Mouse (Mus musculus) monocyte, adult 2 months (primary cell): ENCODE measurements around the gene Mrps15.
A peak's percentile ranks its signal among the peaks of the same experiment; 100 is the strongest.

Source experiments
- DNase-seq, 2 experiments: peaks; one replicate each; pipeline ENCODE4 v3.0.0; 2022; ENCODE audit warnings: low spot score in 2 of 2, low read depth in 1 of 2

Mrps15 gene

DNA sequence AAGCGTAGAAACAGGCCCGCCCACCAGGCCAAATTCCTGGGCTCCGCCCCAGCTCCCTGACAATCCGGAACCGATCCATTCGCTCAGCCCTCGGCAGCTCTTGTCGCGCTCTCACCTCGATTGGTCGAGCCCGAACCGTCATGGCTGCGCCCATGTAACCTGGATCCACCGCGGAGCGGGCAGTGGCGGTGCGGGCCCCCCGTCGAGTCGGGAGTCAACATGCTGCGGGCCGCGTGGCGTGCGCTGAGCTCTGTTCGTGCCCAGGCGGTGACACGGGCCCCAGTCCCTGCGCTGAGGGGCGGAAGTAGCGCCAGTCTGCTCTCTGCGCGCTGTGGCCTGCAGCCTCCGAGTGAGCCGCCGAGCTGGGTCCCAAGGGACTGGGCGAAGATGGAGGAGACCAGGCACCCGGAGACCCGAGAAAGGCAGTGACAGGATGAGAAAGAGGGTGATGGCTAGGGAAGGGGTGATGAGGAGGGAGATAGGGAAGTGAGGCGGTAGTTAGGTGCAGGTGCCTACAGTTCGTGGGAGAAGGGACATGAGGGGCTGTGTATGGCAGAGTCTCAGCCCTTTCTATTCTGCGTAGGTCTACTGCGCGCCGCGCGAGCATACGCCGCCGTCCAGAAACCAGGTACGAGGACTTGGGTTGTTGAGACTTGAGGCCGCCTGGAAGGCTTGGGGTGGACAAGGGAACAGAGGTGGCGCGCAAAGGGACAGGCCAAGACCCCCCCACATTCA, at the start of gene Mrps15:
Gene Mrps15, plus strand, starts transcription at position 75 of the 735 bp plus-strand sequence.
- peak; percentile 42 to 67 for DNase-seq

DNA sequence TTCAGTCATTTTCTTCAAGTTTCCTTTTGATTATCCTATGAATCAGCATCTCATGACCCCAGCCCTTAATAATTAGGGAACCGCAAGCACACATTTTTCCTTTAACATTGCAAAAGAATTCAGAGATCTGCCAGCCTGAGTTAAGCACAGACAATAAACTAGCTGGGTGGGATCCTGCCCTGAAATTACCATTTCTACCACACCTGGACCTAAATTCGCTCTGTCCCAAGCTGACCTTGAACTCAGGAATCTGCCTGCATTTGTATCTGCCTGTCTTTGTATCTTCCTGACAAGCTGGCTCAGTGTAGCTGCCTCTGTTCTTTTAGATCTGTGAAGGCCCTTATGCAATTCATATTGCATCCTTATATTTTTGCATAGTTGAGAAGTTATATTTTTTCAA, 48.9 kb upstream of the Mrps15 start:
- no peak for DNase-seq

DNA sequence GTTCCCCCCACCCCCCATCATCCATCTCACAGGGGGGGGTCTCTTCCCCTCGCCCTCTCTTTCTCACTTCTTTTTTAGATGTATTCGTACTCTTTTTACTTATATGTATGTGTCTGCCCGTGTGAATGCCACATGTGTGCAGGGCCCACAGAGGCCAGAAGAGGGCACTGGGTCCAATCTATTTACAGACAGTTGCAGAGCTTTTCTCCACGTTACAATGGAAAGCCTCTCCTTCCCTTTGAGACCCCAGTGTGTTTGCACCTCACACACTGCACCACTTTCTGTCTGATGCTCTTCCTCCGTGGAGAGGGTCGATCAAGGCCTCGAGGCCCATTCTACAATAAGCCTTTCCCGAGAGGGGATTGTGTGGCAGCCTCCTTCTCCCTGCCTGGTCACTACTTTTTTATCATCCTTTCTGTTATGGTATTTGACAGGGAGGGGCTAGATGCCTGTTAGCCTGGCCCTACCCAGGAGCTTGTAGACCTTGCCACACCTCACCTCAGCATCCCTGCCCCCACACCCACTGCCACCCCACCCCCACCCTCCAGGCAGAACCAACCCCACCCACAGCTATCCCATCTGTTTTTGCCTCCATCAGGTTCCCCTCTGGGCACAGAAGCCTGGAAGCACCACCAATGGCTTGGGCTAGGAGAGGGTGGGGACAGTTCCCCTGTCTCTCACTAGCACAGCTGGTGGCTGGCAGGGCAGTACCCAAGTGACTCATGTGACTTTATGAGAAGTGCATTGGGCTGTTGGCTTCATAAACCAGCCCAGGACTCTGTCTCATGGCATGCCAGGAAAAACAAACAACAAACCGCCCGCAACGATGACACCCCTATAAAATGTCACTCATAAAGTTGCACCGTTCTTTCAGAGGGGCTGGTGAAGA, 45.2 kb upstream of the Mrps15 start:
- DNase-seq = no peak

DNA sequence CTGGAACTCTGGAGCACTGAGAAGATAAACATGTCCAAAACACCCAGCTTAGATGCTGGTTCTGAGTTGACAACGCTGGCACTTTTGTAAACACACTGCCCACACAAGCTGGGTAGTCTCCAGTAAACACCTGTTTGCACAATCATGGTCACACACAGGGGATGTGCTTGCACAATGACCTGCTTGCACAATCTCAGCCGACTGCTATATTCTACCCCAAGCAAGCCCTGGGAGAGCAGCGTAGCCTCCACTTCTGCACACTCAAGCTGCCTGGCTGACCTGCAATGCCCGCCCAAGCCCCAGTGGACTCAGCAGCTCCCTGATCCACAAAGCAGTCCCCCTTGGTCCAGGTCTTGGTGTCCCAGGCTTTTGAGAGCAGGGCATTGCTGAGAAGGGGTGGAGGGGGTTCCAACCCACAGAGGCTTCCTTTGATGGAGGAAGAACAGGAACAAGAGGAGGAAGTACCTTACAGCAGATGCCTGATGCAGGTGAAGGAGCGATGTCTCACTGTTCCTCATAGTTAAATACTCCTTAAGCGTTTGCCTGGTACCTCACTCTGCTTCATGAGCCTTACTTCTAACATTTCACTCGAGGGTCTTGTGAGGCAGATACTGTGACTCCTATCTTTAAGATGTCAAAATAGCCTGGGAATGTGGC, 28.9 kb upstream of the Mrps15 start:
- DNase-seq = peak; percentile 46 to 48

DNA sequence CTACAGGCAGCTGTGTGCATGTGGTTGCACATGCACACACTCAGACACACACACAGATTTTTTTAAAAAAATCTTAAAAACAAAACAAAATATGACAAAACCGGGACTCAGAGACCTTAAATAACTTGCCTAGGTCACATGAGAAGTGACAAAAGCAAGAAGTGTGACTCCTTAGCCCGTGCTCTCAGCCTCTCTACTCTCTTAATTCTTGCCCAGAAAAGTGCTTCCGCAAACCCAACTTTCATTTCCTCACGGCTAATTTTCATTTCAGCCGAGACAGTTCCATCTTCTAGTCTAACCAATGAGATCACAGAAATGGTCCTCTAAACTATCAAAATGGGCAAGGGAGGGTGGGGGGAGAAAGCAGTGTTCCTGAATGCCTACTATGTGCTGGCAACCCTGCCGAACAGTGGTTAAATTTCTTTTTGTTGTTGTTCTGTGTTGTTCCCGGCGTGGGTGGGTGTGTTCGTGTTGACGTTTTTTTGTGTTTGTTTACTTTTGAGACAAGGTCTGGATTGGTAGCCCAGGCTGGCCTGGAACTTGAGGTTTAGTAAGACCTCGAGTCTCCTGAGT, 27.7 kb upstream of the Mrps15 start:
- peak; percentile 60 to 61 for DNase-seq

DNA sequence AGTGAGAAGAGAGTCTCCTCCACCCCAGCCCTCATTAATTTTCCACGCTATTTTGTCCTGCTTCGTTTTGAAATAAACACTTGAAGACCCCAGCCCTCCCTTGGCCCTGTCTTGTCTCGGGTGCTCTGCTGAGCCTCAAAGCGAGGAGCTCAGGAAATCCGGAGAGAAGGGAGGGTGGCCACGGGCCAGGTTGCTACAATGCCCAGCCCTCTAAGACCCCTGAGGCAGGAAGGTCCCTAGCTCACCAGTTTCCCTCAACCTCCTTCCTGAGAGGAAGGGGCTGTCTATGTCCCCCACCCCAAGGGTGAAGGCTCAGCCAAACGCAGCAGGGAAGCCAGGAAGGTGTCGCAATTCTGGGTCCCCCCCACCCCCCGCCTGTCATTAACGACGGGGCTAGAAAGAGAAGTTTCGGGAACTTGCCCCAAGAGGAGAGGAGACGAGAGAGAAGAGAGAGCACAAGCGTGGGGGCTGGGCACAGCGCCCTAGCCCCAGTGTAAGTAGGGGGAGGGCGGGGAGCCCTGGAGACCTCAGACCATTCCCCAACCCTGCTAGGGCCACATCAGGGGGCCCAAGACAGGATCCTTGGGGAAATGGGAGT, 22.3 kb upstream of the Mrps15 start, which contains the start of gene Csf3r:
Gene Csf3r, plus strand, starts transcription at position 248 of the 598 bp plus-strand sequence.
- DNase-seq = peak in 1 of 2 experiments; percentile 25

DNA sequence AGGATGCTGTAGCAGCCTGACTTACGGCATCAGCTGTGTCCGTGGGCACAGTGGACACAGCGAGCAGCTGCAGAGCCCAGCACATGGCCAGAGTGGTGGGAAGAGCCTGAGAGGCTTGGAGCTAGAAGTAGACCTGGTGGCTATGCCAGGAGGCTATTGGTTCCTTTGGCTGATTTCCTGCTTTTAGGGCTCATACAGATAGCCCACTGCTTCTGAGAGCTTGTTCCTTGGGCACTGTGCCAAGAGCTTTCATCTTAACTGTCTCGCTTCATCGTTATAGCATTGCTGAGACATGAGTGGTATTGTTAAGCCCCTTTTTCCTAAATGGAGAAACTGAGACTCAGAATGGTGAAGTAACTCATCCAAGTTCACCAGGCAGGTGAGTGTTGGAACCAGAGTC, 20.9 kb upstream of the Mrps15 start:
- DNase-seq = no peak

DNA sequence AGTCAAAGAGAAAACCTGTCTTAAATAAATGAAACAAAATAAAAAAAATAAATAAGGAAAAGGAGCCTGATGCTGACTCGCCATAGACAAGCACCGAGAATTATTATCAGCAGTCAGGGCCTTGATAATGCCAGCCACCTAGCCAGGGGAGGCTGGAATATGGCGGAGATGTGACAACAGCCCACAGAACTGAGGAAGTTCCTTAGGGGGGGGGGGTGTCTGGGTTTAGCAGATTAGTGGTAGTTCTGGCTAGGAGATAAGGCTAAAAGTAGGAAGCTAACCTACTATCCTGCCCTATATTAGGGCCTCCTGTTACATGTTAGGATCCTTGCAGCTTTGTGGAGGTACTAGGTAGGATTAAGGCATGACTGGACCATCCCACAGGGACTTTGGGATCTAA, 18.7 kb upstream of the Mrps15 start:
- no peak for DNase-seq

DNA sequence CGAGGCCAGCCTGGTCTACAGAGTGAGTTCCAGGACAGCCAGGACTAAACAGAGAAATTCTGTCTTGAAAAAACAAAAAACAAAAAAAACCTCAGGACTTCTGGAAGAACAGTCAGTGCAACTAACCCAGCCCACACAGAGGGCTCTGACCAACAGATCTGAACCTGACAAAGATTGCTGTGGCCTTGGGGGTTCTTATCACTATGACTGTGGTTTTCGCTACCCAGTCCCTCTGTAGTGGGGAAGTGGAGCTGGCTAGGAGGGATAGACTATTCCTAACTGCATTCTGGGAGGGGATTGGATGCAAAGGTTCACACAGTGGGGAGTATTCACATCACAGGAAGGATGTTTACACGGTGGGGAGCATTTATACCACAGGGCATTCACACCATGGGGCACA, 17.7 kb upstream of the Mrps15 start:
- DNase-seq = no peak

DNA sequence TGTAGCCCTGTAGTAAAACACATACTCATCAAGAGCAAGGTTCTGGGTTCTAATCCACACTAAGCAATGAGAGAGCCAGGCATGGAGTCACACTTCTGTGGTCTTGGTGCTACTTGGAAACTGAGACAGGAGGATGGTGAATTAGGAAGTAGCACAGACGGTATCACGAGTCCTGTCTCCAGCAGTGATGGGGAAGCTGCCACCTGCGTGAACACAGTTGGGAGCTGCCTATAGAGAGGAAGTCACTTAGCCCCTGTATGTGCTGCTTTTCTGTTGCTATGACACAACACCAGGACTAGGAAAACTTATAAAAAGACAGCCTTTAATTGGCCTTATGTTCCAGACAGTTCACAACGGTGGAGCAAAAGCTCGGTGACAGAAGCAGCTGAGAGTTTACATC, 16.0 kb upstream of the Mrps15 start:
- no peak for DNase-seq

DNA sequence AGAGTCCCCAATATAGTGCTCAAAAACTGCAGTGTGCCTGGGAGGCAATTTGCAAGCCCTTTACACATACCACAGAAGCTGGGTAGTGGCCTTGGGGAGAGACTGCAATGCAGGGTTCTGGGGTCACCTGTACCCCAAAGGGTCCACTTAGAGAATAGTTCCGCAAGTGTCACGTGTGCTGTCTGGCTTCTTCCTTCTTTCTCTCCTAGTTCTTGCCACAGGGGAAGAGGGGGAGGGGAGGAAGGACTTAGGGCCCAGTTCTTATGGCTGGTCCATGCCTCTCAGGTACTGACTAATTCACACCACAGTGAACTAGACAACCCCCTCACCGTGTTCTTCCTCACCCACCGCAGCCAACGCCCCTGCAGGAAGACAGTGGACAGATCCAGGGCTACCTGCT, 11.3 kb upstream of the Mrps15 start:
- DNase-seq = no peak

DNA sequence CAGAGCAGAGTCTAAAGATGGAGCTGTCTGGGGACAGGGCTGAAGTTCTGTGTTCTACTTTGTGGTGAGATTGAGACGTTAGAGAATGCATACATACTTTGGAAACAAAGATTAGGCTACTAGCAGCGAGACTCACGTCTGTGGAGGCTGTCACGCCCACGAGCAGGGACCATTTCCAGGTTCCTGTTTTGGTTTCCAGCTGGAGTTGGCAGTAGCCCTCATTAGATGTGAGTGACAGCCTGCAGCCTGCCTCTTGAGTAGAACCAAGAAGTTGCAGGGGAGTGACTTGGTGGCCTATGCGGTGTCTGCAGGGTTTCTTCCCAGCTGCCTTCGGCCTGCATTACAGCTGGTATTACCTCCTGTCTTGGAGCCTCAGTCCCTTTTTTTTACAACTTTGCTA, 4.9 kb downstream of the Mrps15 start:
- DNase-seq = peak in 1 of 2 experiments; percentile 31

DNA sequence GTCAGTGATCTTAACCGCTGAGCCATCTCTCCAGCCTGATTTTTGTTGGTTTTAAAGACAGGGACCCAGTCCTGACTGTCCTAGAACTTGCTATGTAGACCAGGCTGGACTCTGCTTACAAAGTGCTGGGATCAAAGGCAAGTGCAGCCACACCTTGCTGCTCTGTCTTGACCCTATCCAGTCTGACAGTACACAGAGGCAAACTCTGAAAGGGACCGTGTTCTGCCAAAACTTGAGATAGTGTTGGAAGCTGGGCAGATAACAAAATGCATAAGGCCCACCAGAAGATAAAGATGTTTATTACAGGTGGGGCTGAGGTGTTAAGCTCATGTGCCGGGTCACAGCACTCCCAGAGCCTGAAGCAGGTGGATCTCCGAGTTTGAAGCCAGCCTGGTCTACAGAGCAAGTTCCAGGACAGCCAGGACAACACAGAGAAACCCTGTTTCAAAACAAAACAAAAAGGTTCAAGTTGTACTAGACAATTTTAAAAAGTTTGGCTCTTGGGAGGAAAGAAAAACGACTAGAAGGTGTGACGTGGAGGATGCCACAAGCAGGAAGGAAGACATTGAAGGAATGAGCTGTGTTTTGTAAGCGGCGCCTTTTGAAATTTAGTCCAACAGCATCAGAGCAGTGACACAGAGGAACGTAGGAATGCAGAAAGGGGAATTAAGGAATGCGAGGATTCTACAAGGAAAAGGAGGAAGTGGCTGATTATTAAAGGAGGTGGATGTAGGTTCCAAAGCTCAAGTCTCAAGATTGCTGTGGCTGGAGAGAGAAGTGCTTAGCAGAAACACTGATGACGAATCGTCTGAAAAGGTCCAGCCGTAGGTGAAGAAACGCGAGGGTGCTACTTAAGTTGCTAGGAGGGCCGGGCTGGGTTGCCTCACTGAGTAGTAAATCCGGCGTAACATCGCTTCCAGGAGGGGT, 10.7 kb downstream of the Mrps15 start:
- no peak for DNase-seq

DNA sequence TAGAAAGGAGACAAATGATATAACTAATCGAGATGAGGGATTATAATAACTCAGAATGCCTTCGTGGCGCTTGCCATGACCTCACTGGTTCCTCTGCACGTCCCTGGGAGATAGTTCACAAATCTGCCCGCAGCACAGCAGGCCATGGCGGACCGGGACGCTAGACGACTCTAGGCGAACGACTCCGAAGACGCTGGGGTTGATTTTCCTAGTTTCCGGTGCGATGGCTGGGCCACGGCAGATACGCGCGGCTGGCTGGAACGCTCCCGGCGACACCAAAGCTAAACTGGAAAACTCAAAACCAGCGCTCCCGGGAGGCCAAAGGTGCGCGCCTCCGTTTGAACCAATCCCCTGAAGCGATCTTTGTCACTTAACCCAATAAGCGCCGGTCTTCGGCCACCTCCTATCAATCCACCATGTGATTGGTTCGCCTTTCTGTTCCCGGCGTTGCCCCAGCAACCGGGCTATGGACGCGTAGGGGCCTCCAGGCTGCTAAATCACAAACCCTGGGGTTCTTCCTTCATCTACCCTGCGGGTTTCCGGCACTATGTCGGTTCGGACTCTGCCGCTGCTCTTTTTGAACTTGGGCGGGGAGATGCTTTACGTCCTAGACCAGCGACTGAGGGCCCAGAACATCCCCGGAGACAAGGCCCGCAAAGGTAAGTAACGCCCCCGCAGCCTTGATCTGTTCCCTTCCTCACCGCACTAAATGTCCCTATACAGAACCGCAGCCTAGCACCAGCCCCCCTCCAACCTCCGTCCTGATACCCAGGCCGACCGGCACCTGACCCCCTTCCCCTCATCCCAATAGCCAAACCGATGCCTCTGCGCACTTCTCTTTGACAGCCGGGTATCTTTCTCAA, 11.6 kb downstream of the Mrps15 start, which contains the start of gene Oscp1:
Gene Oscp1, plus strand, starts transcription at position 432 of the 863 bp plus-strand sequence.
- DNase-seq = peak; percentile 58 to 71

DNA sequence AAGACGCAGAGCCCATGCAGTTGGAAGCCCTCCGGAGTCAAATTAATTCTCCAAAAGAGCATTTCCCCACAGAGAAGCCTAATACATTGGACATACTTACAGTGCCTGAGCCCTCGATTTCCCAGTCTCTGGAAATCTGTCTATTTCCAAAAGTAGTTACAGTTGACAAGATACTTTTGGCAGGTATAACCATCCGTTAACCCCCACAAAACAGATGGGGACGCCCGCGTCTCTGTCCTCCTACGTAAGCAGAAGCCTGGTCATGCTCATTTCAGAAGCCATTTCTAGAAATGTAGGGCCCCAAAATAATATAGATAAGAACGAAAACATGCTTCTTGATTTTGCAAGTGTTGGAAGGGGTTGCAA, 12.3 kb downstream of the Mrps15 start:
- DNase-seq = no peak

DNA sequence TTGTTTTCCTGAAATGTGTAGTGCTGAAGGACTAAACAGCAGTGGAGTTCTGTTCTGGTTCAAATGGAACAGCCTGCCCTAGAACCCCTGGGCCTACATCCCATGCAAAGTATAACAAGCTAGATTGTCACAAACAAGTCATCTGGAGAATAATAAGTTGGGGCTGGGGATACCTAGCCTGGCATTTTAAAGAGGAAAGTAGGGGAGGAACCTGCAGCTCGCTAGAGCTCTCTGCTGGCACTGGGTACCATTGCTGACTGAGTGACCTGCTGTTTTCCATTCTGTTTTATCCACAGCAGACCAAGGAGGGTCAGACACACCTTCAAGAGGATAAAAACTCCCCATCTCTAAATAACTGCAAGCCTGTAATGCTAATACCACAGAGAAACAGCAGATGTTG, 16.1 kb downstream of the Mrps15 start:
- no peak for DNase-seq

DNA sequence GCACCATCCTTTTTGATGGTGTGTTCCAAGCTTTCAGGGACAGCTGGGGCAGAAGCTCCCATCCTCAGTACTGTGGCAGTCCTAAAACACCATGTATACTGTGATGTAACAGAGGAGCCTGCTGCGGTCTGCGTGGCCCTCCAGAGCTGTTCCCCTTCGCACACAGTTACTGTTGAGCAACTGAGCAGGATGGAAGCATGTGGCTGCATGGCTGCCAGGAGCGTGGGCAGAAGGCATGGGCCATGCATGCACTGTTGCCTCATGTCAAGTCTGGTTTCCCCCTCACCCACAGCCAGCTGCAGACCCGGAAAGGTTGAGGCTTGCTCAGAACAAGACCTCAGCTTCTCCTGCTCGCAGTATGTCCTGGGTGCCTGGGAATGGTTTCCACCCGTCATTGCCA, 18.5 kb downstream of the Mrps15 start:
- peak; percentile 13 to 17 for DNase-seq

DNA sequence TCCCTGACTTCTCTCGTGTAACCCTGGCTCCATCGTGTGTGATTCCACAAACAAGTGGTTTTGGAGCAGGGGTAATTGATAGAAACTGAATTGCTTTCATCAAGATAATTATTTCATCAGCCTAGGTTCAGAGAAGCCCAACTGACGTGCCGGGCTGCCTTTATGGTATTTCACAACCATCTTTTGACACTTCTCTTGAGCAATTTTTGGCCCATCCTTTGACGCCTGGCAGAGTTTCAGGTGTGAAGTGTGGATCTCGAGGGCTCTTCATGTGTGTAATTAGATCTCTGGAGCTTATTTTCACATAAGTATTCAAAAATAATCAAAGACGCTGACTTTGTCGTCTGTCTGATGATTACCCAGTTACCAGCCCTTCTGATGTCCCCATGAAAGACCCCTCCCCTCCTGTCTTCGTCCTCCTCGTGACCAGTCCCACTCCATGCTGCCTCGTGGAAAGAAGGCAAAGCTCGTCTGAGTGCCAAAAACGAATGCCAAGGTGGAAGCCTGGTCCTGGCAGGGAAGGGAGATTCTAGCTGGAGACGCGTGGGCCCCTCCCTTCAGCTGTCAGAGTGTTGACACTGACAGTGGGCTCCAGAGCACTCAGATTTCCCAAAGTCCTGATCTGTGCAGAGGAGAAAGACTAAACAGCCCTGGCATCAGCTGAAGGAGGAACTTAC, 20.8 kb downstream of the Mrps15 start:
- no peak for DNase-seq
